Mouse (Mus musculus) forebrain, embryonic 15.5 days (tissue): Measurements from ENCODE around the gene Mtmr12. TPM values are rescaled to one million over a fixed set of nuclear protein-coding genes. Genes with fewer than 3 reads are reported as not detected.
A peak's percentile ranks its signal among the peaks of the same experiment; 100 is the strongest.

Experiments used
- ATAC-seq: fragments of 200-750 bp; cut with Nextera tagmentation; replicated peaks from 2 replicates; pipeline ENCODE4 v1.8.0; 2017; ENCODE audit warnings: mild to moderate bottlenecking, moderate TSS enrichment, moderate library complexity
- H3K27ac ChIP-seq: fragments of 300-500 bp; sonication (generic); replicated peaks from 2 replicates; pipeline ENCODE4 v1.5.1; 2015; ENCODE audit warnings: mild to moderate bottlenecking, inconsistent platforms
- H3K27me3 ChIP-seq: fragments of 300-500 bp; sonication (generic); 2 replicates; pipeline ENCODE4 v1.6.1; 2015; ENCODE audit warnings: inconsistent platforms
- H3K36me3 ChIP-seq: fragments of 300-500 bp; sonication (generic); 2 replicates; pipeline ENCODE4 v1.6.1; 2015; ENCODE audit warnings: mild to moderate bottlenecking, inconsistent platforms
- H3K4me1 ChIP-seq: fragments of 300-500 bp; sonication (generic); 2 replicates; pipeline ENCODE4 v1.6.1; 2015; ENCODE audit warnings: inconsistent platforms
- H3K4me2 ChIP-seq: fragments of 300-500 bp; sonication (generic); replicated peaks from 2 replicates; pipeline ENCODE4 v1.6.1; 2015; ENCODE audit warnings: mild to moderate bottlenecking, inconsistent platforms
- H3K4me3 ChIP-seq: fragments of 300-500 bp; sonication (generic); 2 replicates; pipeline ENCODE4 v1.5.1; 2015; ENCODE audit warnings: mild to moderate bottlenecking, inconsistent platforms
- H3K9ac ChIP-seq: fragments of 300-500 bp; sonication (generic); replicated peaks from 2 replicates; pipeline ENCODE4 v1.6.1; 2015; ENCODE audit warnings: mild to moderate bottlenecking, inconsistent platforms
- H3K9me3 ChIP-seq: fragments of 300-500 bp; sonication (generic); 2 replicates; pipeline ENCODE4 v1.6.1; 2016; ENCODE audit warnings: inconsistent platforms
- WGBS: fragments of 180-500 bp; shearing (Covaris S2); methylation state at CpG from one replicate; pipeline ENCODE4 v1.1.7; 2015; ENCODE audit warnings: mixed read lengths; 5-methylcytosine and 5-hydroxymethylcytosine counted together
- microRNA counts: library from miRNA; unstranded; fragments of <30 nt; microRNA quantifications from one replicate; lab custom pipeline; 2016
- microRNA-seq: library from miRNA; unstranded; fragments of <30 nt; microRNA quantifications from one replicate; pipeline ENCODE4, GENCODE M21; 2016
- polyA plus RNA-seq: library from polyadenylated mRNA; unstranded; fragments of >200 nt; fragmentation: Nextera tagmentation; extraction: Ambion mirVana; gene quantifications from 2 replicates; pipeline ENCODE4 v1.2.1, GENCODE M21; 2015

Mtmr12 gene
- polyA plus RNA-seq, 1 experiment from 2014 or later: 10.7 TPM

- peak; percentile 98 for ATAC-seq
- Histone ChIP-seq H3K4me2 (peak within 1 kb of the TSS; percentile 65), H3K4me1 (peaks cover 30% of the 10 kb centered on the region), H3K9me3 (no peaks in the 10 kb centered on the region), H3K9ac (peak within 1 kb of the TSS; percentile 91), H3K36me3 (no peaks in the 10 kb centered on the region), H3K4me3 (peak within 1 kb of the TSS; percentile 93), H3K27ac (peak within 1 kb of the TSS; percentile 94), H3K27me3 (peaks cover 4% of the 10 kb centered on the region; the same call in 1 of the 2 replicates)
- under 1% methylated on average over 71 of the region's 74 CpGs for WGBS
These were observed 116.4 kb downstream of the Mtmr12 start, which contains the start of gene Golph3 for GRCm38 (mm10) chr15:12321091-12321787. Gene Golph3, plus strand, starts transcription at chr15:12321450.

GRCm38 (mm10) chr15:12321788-12322621 lies 117.2 kb downstream of the Mtmr12 start, which contains the start of gene 1810049J17Rik:
Gene 1810049J17Rik, minus strand, starts transcription at chr15:12321899.
- ATAC-seq: peak; percentile 47
- Histone ChIP-seq H3K4me2 (peak within 1 kb of the TSS; percentile 65), H3K9ac (peak within 1 kb of the TSS; percentile 91), H3K36me3 (no peaks in the 10 kb centered on the region), H3K4me3 (peak within 1 kb of the TSS; percentile 93), H3K4me1 (peaks cover 30% of the 10 kb centered on the region), H3K27me3 (peaks cover 4% of the 10 kb centered on the region; the same call in 1 of the 2 replicates), H3K9me3 (no peaks in the 10 kb centered on the region), H3K27ac (peak within 1 kb of the TSS; percentile 94)
- under 1% methylated on average over 60 of the region's 70 CpGs for WGBS

- Histone ChIP-seq H3K4me1 (peaks cover 30% of the 10 kb centered on the region), H3K9me3 (no peaks in the 10 kb centered on the region), H3K27me3 (peaks cover 4% of the 10 kb centered on the region; the same call in 1 of the 2 replicates), H3K4me3 (peak overlapping the region; percentile 93), H3K9ac (peak overlapping the region; percentile 91), H3K27ac (no peak overlapping the region), H3K4me2 (peak overlapping the region; percentile 65), H3K36me3 (no peaks in the 10 kb centered on the region)
- no peak for ATAC-seq
- WGBS: 16% methylated on average over 9 of the region's 9 CpGs
These were observed 118.0 kb downstream of the Mtmr12 start for GRCm38 (mm10) chr15:12322676-12323402.

MicroRNAs within 50 kb of the gene (microRNA counts, 519-probe panel; counts per million panel counts)
- 1,933 counts per million, percentile 21 among the panel's probes with 10 or more counts for microRNA mmu-miR-1898 (lab: Ali Mortazavi, UCI)

Small RNA genes within 50 kb of the gene (microRNA-seq; reads per million reads assigned to microRNA genes)
- gene Mir1898: not detected

Other genes with a start within 250 kb of the Mtmr12 start
- gene Sub1, start 208.0 kb upstream of the Mtmr12 start, polyA plus RNA-seq: 465 and 483 TPM in 2 replicates
- gene Zfr, start 87.2 kb upstream of the Mtmr12 start, polyA plus RNA-seq: 124 and 125 TPM in 2 replicates
- gene Golph3, start 116.4 kb downstream of the Mtmr12 start, polyA plus RNA-seq: 66.1 and 74.2 TPM in 2 replicates
- 0.80 and 0.91 TPM in 2 replicates for gene 1810049J17Rik, start 116.9 kb downstream of the Mtmr12 start, polyA plus RNA-seq